Mouse (Mus musculus) heart, postnatal 10 days (tissue): ENCODE results near the gene Defa26. TPM values are rescaled to one million over a fixed set of nuclear protein-coding genes. Genes with fewer than 3 reads are reported as not detected.
"Not testable (repeated sequence)": the region's sequence is repeated elsewhere in the genome, so short reads cannot be mapped to it uniquely, and the experiment has no call there.

Experiments
- DNase-seq, 2 experiments: peaks; one replicate each; pipeline ENCODE4 v3.0.0; 2021
- intact Hi-C: fragments of 180-260 bp; cut with DNase I; formaldehyde crosslinking; loops from one replicate; pipeline ENCODE4 v1.15.1; 2025
- total RNA-seq, 2 experiments: library from RNA; stranded (reverse); gene quantifications; 2 replicates each; pipeline ENCODE4 v1.2.3; 2021

Defa26 gene
- not detected for total RNA-seq

DNA sequence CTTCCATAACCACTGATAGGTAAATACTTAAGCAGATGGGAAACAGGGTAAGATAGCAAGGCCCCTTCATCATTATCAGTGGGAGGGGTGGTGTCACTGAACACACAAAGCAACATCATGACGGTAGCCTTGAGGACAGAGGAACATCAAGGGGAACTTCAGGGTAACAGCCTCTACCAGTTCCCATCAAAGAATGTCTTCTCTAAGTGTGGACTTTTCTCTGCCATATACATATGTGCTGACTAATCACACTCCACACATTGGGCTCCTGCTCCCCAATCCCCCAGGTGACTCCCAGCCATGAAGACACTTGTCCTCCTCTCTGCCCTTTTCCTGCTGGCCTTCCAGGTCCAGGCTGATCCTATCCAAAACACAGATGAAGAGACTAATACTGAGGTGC, at the start of gene Defa26:
Defa26 (plus strand) TSS at position 301 of the 400 bp plus-strand sequence.
- intact Hi-C loops, DNase-seq: not testable (repeated sequence)

DNA sequence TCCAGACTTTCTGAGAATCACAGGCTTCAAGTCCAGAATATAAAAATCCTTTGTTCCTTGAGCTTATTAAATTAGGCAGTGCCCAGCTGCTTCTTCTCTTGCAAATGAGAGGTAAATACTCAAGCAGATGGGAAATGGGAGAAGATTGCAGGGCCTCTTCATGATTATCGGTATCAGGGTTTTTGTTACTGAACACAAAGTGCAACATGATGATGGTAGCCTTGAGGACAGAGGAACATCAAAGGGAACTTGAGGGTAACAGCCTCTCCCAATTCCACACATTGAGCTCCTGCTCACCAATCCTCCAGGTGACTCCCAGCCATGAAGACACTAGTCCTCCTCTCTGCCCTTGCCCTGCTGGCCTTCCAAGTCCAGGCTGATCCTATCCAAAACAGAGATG, 35.3 kb upstream of the Defa26 start, which contains the start of gene Defa28:
Defa28 (plus strand) TSS at position 301 of the 400 bp plus-strand sequence.
- intact Hi-C loops, DNase-seq: not testable (repeated sequence)

- intact Hi-C loops, DNase-seq: not testable (repeated sequence)
These were observed 23.6 kb upstream of the Defa26 start, which contains the start of gene Gm7861 for GRCm38 (mm10) chr8:21594408-21594807. Gene Gm7861 (minus strand): TSS chr8:21594508.

DNA sequence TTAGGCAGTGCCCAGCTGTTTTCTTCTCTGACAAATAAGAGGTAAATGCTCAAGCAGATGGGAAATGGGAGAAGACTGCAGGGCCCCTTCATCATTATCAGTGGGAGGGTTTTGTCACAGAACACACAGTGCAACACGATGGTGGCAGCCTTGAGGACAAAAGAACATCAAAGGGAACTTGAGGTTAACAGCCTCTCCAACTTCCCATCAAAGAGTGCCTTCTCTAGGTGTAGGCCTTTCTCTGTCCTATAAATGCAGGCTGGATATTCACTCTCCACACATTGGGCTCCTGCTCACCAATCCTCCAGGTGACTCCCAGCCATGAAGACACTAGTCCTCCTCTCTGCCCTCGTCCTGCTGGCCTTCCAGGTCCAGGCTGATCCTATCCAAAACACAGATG, 37.5 kb downstream of the Defa26 start, which contains the start of gene Defa17:
Defa17 (plus strand) TSS at position 301 of the 400 bp plus-strand sequence.
- DNase-seq, intact Hi-C loops: not testable (repeated sequence)

- intact Hi-C loops, DNase-seq: not testable (repeated sequence)
These were observed 47.5 kb downstream of the Defa26 start, which contains the start of gene Defa34 for GRCm38 (mm10) chr8:21665497-21665896. Gene Defa34 (plus strand): TSS chr8:21665797.

Other genes starting within 250 kb of the Defa26 start
- gene Defa2, start 239.7 kb upstream of the Defa26 start, total RNA-seq: not detected
- not detected for gene Defa33, start 226.4 kb upstream of the Defa26 start, total RNA-seq
- gene Defa36, start 190.8 kb upstream of the Defa26 start, total RNA-seq: not detected
- gene Gm7849, start 161.6 kb upstream of the Defa26 start, total RNA-seq: not detected
- gene Defa20, start 108.9 kb upstream of the Defa26 start, total RNA-seq: not detected
- gene Defa32, start 89.2 kb upstream of the Defa26 start, total RNA-seq: not detected
- gene Defa37, start 52.8 kb upstream of the Defa26 start, total RNA-seq: not detected
- gene Defa28, start 35.2 kb upstream of the Defa26 start, total RNA-seq: not detected
- gene Gm7861, start 23.7 kb upstream of the Defa26 start, total RNA-seq: not detected
- gene Defa17, start 37.6 kb downstream of the Defa26 start, total RNA-seq: not detected
- not detected for gene Defa34, start 47.6 kb downstream of the Defa26 start, total RNA-seq
- gene AY761184, start 85.5 kb downstream of the Defa26 start, total RNA-seq: not detected
- not detected for gene Defa24, start 116.3 kb downstream of the Defa26 start, total RNA-seq
- gene Defb50, start 205.4 kb downstream of the Defa26 start, total RNA-seq: not detected
- gene Defb2, start 221.7 kb downstream of the Defa26 start, total RNA-seq: not detected
- not detected for gene Defb10, start 240.7 kb downstream of the Defa26 start, total RNA-seq